Mouse (Mus musculus) midbrain, embryonic 11.5 days (tissue): ENCODE measurements at regions not wholly inside any gene's neighbourhood (a gene's known extent, or its start where the extent isn't known, plus 50 kb on each side); places are given as distances from the start of the nearest gene placed in this dataset.

Experiments used
- ATAC-seq: fragments of 200-750 bp; cut with Nextera tagmentation; 2 replicates; pipeline ENCODE4 v1.8.0; 2017; ENCODE audit warnings: moderate TSS enrichment, moderate library complexity; ENCODE audit not compliant: low FRiP score
- DNase-seq: peaks from one replicate; pipeline ENCODE4 v3.0.0; 2015; ENCODE audit warnings: low spot score; ENCODE audit errors: missing footprints
- H3K27ac ChIP-seq: fragments of 300-500 bp; sonication (generic); 2 replicates; pipeline ENCODE4 v1.5.1; 2014; ENCODE audit warnings: low read depth, low read length
- H3K27me3 ChIP-seq: fragments of 300-500 bp; sonication (generic); 2 replicates; pipeline ENCODE4 v1.6.1; 2014; ENCODE audit warnings: mild to moderate bottlenecking, low read length, moderate library complexity, mixed read lengths; ENCODE audit not compliant: control insufficient read depth, insufficient read depth
- H3K36me3 ChIP-seq: fragments of 300-500 bp; sonication (generic); 2 replicates; pipeline ENCODE4 v1.6.1; 2014; ENCODE audit warnings: mild to moderate bottlenecking, low read length, moderate library complexity, mixed read lengths; ENCODE audit not compliant: control insufficient read depth, insufficient read depth
- H3K4me1 ChIP-seq: fragments of 300-500 bp; sonication (generic); 2 replicates; pipeline ENCODE4 v1.6.1; 2014; ENCODE audit warnings: low read length; ENCODE audit not compliant: control insufficient read depth, insufficient read depth
- H3K4me2 ChIP-seq: fragments of 300-500 bp; sonication (generic); 2 replicates; pipeline ENCODE4 v1.6.1; 2014; ENCODE audit warnings: mild to moderate bottlenecking, moderate library complexity
- H3K4me3 ChIP-seq: fragments of 300-500 bp; sonication (generic); 2 replicates; pipeline ENCODE4 v1.5.1; 2014; ENCODE audit warnings: low read depth, low read length
- H3K9ac ChIP-seq: fragments of 300-500 bp; sonication (generic); 2 replicates; pipeline ENCODE4 v1.6.1; 2014; ENCODE audit warnings: low read length
- H3K9me3 ChIP-seq: fragments of 300-500 bp; sonication (generic); 2 replicates; pipeline ENCODE4 v1.6.1; 2016; ENCODE audit warnings: low read length; ENCODE audit not compliant: control insufficient read depth
- WGBS: fragments of 180-500 bp; shearing (Covaris S2); extraction: QIAGEN DNeasy Blood & Tissue Kit; methylation state at CpG from one replicate; pipeline ENCODE4 v1.1.7; 2014; 5-methylcytosine and 5-hydroxymethylcytosine counted together

- Histone ChIP-seq H3K36me3 (no peaks in the 10 kb centered on the region), H3K9me3 (no peaks in the 10 kb centered on the region), H3K4me3 (no peak overlapping the region), H3K27ac (no peak overlapping the region), H3K9ac (no peak overlapping the region), H3K4me2 (no peak overlapping the region), H3K27me3 (no peaks in the 10 kb centered on the region), H3K4me1 (no peaks in the 10 kb centered on the region)
- no peak for ATAC-seq
- peak; percentile 64 for DNase-seq
- WGBS, result 89% methylated on average over 17 of the region's 17 CpGs
These were observed 74.6 kb upstream of the Ankrd55 start for GRCm38 (mm10) chr13:112213652-112214081.

- 92% methylated on average over 14 of the region's 14 CpGs for WGBS
- no peak overlapping the region for H3K9ac ChIP-seq
- H3K9me3 ChIP-seq, result no peaks in the 10 kb centered on the region
- peak; percentile 66 for DNase-seq
- no peak for ATAC-seq
- H3K36me3 ChIP-seq, result no peaks in the 10 kb centered on the region
- H3K4me3 ChIP-seq, result no peak overlapping the region
- H3K27ac ChIP-seq, result no peak overlapping the region
- H3K27me3 ChIP-seq, result no peaks in the 10 kb centered on the region
- H3K4me2 ChIP-seq, result no peak overlapping the region
- H3K4me1 ChIP-seq, result no peaks in the 10 kb centered on the region
These were observed 72.2 kb upstream of the Ankrd55 start for GRCm38 (mm10) chr13:112216084-112216483.

GRCm38 (mm10) chr13:112218389-112218788 is 69.9 kb upstream of the Ankrd55 start:
- no peak for ATAC-seq
- peak; percentile 56 for DNase-seq
- no peaks in the 10 kb centered on the region for H3K4me1 ChIP-seq

GRCm38 (mm10) chr13:112220184-112220583 is 68.1 kb upstream of the Ankrd55 start:
- WGBS, result 84% methylated on average over 8 of the region's 8 CpGs
- Histone ChIP-seq H3K4me2 (no peak overlapping the region), H3K4me1 (no peaks in the 10 kb centered on the region), H3K27ac (no peak overlapping the region), H3K9me3 (no peaks in the 10 kb centered on the region), H3K27me3 (no peaks in the 10 kb centered on the region), H3K36me3 (no peaks in the 10 kb centered on the region), H3K4me3 (no peak overlapping the region), H3K9ac (no peak overlapping the region)
- DNase-seq (peak; percentile 65), ATAC-seq (no peak)

More at GRCm38 (mm10) chr13:112218389-112218788, 69.9 kb upstream of the Ankrd55 start:
- no peaks in the 10 kb centered on the region for H3K27me3 ChIP-seq
- no peak overlapping the region for H3K27ac ChIP-seq
- H3K4me3 ChIP-seq, result no peak overlapping the region
- 72% methylated on average over 5 of the region's 5 CpGs for WGBS
- no peak overlapping the region for H3K4me2 ChIP-seq
- no peak overlapping the region for H3K9ac ChIP-seq
- H3K9me3 ChIP-seq, result no peaks in the 10 kb centered on the region
- no peaks in the 10 kb centered on the region for H3K36me3 ChIP-seq

GRCm38 (mm10) chr13:112223616-112224015 is 64.6 kb upstream of the Ankrd55 start:
- no peak overlapping the region for H3K4me2 ChIP-seq
- no peaks in the 10 kb centered on the region for H3K4me1 ChIP-seq
- H3K36me3 ChIP-seq, result no peaks in the 10 kb centered on the region
- DNase-seq (no peak), ATAC-seq (no peak)
- no peaks in the 10 kb centered on the region for H3K27me3 ChIP-seq
- no peaks in the 10 kb centered on the region for H3K9me3 ChIP-seq
- H3K9ac ChIP-seq, result no peak overlapping the region
- 80% methylated on average over 2 of the region's 2 CpGs for WGBS
- H3K27ac ChIP-seq, result no peak overlapping the region
- no peak overlapping the region for H3K4me3 ChIP-seq

DNA sequence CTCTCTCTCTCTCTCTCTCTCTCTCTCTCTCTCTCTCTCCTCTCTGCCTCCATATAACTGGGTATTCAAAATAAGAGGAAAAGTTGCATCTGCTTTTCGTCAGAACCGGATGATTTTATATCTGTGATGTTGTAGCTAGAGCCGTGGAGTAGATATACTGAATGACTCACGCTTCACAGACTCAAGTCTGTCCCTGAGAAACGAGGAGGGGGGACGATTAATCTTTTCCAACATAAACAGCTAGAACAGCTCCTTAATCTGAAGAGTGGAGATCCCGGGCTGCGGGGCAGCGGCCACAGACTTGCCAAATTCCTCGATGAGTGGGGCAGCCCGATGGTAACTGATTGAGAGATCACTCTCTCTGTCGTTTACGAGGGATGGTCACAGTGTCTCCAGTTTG is 60.5 kb upstream of the Ankrd55 start:
- no peaks in the 10 kb centered on the region for H3K27me3 ChIP-seq
- H3K4me1 ChIP-seq, result no peaks in the 10 kb centered on the region
- H3K27ac ChIP-seq, result no peak overlapping the region
- no peak for DNase-seq
- H3K4me3 ChIP-seq, result no peak overlapping the region
- no peaks in the 10 kb centered on the region for H3K9me3 ChIP-seq
- H3K36me3 ChIP-seq, result no peaks in the 10 kb centered on the region
- H3K4me2 ChIP-seq, result no peak overlapping the region
- H3K9ac ChIP-seq, result no peak overlapping the region
- no peak for ATAC-seq
- WGBS, result 81% methylated on average over 13 of the region's 13 CpGs

GRCm38 (mm10) chr13:112228846-112229245 is 59.4 kb upstream of the Ankrd55 start:
- ATAC-seq, result no peak
- Histone ChIP-seq H3K27me3 (no peaks in the 10 kb centered on the region), H3K9ac (no peak overlapping the region), H3K4me2 (no peak overlapping the region), H3K27ac (no peak overlapping the region), H3K4me3 (no peak overlapping the region), H3K9me3 (no peaks in the 10 kb centered on the region), H3K36me3 (no peaks in the 10 kb centered on the region), H3K4me1 (no peaks in the 10 kb centered on the region)
- 82% methylated on average over 4 of the region's 4 CpGs for WGBS
- DNase-seq, result no peak

GRCm38 (mm10) chr13:112230176-112230575 is 58.1 kb upstream of the Ankrd55 start:
- 75% methylated on average over 3 of the region's 3 CpGs for WGBS
- H3K4me3 ChIP-seq, result no peak overlapping the region
- DNase-seq (no peak), ATAC-seq (no peak)
- H3K27me3 ChIP-seq, result no peaks in the 10 kb centered on the region
- H3K9me3 ChIP-seq, result no peaks in the 10 kb centered on the region; the same call in 1 of the 2 replicates
- H3K9ac ChIP-seq, result no peak overlapping the region
- H3K4me2 ChIP-seq, result no peak overlapping the region
- no peak overlapping the region for H3K27ac ChIP-seq
- H3K4me1 ChIP-seq, result no peaks in the 10 kb centered on the region
- H3K36me3 ChIP-seq, result no peaks in the 10 kb centered on the region

DNA sequence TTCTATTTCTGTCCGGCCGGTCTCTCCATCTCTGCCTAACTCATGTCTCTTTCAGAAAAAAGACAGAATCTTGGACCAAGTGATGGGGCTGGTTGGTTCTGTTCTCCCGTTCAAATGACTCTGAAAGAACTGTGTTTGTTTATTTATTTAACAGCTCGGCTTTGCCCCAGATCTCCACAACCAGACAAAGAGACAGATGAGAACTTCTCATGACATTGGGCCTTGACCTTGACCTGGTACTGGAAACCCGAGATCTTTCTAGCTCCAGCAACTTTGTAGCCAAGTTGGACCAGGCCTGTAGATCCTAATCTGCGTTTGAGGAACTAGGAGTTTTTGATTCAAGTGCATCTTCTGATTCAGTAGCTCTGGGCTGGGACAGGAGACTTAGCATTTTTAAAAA is 53.6 kb upstream of the Ankrd55 start:
- Histone ChIP-seq H3K9me3 (no peaks in the 10 kb centered on the region; the same call in 1 of the 2 replicates), H3K4me2 (no peak overlapping the region), H3K36me3 (no peaks in the 10 kb centered on the region), H3K27ac (no peak overlapping the region), H3K9ac (no peak overlapping the region), H3K4me1 (peaks cover 6% of the 10 kb centered on the region), H3K4me3 (no peak overlapping the region), H3K27me3 (peaks cover 22% of the 10 kb centered on the region)
- WGBS, result 86% methylated on average over 6 of the region's 6 CpGs
- ATAC-seq, result no peak
- no peak for DNase-seq

DNA sequence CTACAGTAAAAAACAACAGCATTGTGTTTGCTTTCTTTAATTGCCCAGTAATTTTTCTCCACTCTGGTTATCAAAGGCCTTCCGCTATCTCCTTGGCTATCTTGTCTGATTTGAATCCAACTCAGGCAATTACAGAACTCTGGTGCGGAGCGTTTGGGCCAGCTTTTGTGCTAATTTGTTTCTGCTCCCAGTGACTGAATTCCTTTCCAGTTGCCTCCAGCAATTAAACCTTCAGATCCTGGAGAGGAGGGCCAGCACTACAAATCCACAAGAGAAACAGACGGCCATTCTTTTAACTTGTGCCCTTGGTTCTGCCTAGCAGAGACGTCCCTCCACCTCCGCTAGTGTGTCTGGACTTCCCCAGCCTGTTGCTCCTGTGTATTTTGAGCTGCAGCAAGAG is 51.3 kb upstream of the Ankrd55 start:
- H3K4me1 ChIP-seq, result peaks cover 14% of the 10 kb centered on the region
- H3K9ac ChIP-seq, result no peak overlapping the region
- H3K27ac ChIP-seq, result no peak overlapping the region
- no peak overlapping the region for H3K4me3 ChIP-seq
- ATAC-seq, result no peak
- H3K9me3 ChIP-seq, result no peaks in the 10 kb centered on the region; the same call in 1 of the 2 replicates
- peaks cover 26% of the 10 kb centered on the region for H3K27me3 ChIP-seq
- no peak for DNase-seq
- H3K36me3 ChIP-seq, result no peaks in the 10 kb centered on the region
- H3K4me2 ChIP-seq, result no peak overlapping the region
- 67% methylated on average over 6 of the region's 6 CpGs for WGBS
